Mouse (Mus musculus) lung, adult 2 months (tissue): ENCODE data around the gene Gm49380.

Experiments
- CTCF ChIP-seq: fragments of 200-500 bp; IDR thresholded peaks from 2 replicates; pipeline ENCODE4 v1.5.1; 2011; ENCODE audit warnings: mild to moderate bottlenecking, low read length, control low read depth; ENCODE audit not compliant: insufficient read depth
- POLR2A ChIP-seq: fragments of 200-500 bp; IDR thresholded peaks from 2 replicates; pipeline ENCODE4 v1.6.1; 2011; ENCODE audit warnings: low read depth, mild to moderate bottlenecking, control low read depth, low read length, borderline replicate concordance; ENCODE audit errors: extremely low read depth

DNA sequence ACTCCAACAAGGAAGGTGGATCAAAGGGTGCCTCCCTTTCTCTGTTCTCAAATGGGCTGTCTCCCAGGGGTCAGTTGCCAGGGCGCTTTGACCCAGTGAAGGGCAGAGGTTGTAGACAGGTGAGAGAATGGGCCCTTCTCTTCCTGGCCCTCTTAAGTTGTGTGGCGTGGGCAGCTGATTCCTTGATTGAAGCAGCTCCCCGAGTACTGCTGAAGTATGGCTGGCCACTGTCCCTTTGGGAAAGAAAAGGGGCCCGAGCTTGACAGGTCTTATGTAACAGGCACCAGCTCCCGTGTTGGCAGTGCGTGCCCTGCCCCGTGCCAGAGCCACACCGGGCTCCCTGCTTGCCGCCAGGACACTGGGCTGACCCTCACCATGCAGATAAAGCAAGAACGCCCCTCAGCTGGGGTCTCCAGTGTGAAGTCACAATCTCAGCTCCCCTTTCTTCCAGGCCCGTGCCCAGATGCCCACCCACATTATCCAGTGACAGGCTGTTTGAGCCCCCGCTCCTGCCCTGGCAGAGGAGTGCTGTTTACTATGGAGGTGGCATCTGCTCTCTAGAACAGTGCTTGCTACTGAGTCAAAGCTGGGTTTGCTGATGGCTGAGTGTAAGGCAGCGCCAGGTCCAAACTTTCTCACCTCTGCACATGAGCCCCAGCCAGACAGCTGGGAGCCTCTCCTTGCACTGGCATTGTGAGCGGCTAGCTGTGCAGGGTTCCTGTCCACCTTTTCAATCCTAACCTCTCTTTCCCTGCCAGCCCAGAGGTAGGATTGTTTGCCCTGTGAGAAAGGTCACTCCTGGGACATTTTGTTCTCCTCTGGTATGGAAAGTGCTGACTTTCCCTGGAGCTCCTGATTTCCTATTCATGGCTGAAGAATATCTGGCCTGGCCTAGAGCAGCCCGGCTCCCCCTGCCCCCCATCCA is 27.3 kb downstream of the Gm49380 start:
- TF ChIP-seq CTCF (no peak), POLR2A (peak; percentile 14; the same call in 1 of the 2 replicates)
